Mouse (Mus musculus) left cerebral cortex, adult 11 months (tissue): ENCODE measurements at regions not wholly inside any gene's neighbourhood (a gene's known extent, or its start where the extent isn't known, plus 50 kb on each side); places are given as distances from the start of the nearest gene placed in this dataset.

Source experiments
- DNase-seq: peaks from one replicate; pipeline ENCODE4 v3.0.0; 2022; ENCODE audit warnings: low spot score

- DNase-seq = no peak
Observed at GRCm38 (mm10) chr17:10079853-10080650, 239.6 kb downstream of the Qk start.

GRCm38 (mm10) chr17:10078536-10079319, 240.9 kb downstream of the Qk start:
- no peak for DNase-seq

GRCm38 (mm10) chr17:10073301-10073700, 246.4 kb downstream of the Qk start:
- DNase-seq = no peak

- no peak for DNase-seq
Observed at GRCm38 (mm10) chr17:10069251-10069650, 250.4 kb downstream of the Qk start.

- no peak for DNase-seq
Observed at GRCm38 (mm10) chr17:10065131-10065530, 254.5 kb downstream of the Qk start.

- no peak for DNase-seq
Observed at GRCm38 (mm10) chr17:10062546-10063100, 257.0 kb downstream of the Qk start.

GRCm38 (mm10) chr17:10057736-10058135, 261.9 kb downstream of the Qk start:
- no peak for DNase-seq

- DNase-seq = no peak
Observed at GRCm38 (mm10) chr17:10056096-10056495, 263.6 kb downstream of the Qk start.

GRCm38 (mm10) chr17:10054375-10054774, 265.3 kb downstream of the Qk start:
- DNase-seq = no peak

GRCm38 (mm10) chr17:10044336-10044735, 275.3 kb downstream of the Qk start:
- DNase-seq = no peak

- DNase-seq = no peak
Observed at GRCm38 (mm10) chr17:10042042-10042652, 277.5 kb downstream of the Qk start.

- DNase-seq = no peak
Observed at GRCm38 (mm10) chr17:10040951-10041359, 278.7 kb downstream of the Qk start.

GRCm38 (mm10) chr17:10040375-10040774, 279.3 kb downstream of the Qk start:
- no peak for DNase-seq

- no peak for DNase-seq
Observed at GRCm38 (mm10) chr17:10037799-10038445, 281.7 kb downstream of the Qk start.

- no peak for DNase-seq
Observed at GRCm38 (mm10) chr17:10033510-10033909, 286.1 kb downstream of the Qk start.

GRCm38 (mm10) chr17:10031033-10031432, 288.6 kb downstream of the Qk start:
- DNase-seq = no peak

- no peak for DNase-seq
Observed at GRCm38 (mm10) chr17:10026770-10027169, 292.9 kb downstream of the Qk start.

- no peak for DNase-seq
Observed at GRCm38 (mm10) chr17:10025212-10025611, 294.4 kb downstream of the Qk start.

- DNase-seq = no peak
Observed at GRCm38 (mm10) chr17:10024323-10024722, 295.3 kb downstream of the Qk start.

- no peak for DNase-seq
Observed at GRCm38 (mm10) chr17:10012161-10012560, 307.5 kb downstream of the Qk start.

- no peak for DNase-seq
Observed at GRCm38 (mm10) chr17:10011728-10012127, 307.9 kb downstream of the Qk start.

GRCm38 (mm10) chr17:10001071-10001591, 318.5 kb downstream of the Qk start:
- DNase-seq = no peak
